Mouse (Mus musculus): ENCODE data around the gene Ank3. TPM values are rescaled to one million over a fixed set of nuclear protein-coding genes. Genes with fewer than 3 reads are reported as not detected.

The Ank3 gene
- total RNA-seq, 2 experiments from 2014 or later, result 459 to 516 TPM

DNA sequence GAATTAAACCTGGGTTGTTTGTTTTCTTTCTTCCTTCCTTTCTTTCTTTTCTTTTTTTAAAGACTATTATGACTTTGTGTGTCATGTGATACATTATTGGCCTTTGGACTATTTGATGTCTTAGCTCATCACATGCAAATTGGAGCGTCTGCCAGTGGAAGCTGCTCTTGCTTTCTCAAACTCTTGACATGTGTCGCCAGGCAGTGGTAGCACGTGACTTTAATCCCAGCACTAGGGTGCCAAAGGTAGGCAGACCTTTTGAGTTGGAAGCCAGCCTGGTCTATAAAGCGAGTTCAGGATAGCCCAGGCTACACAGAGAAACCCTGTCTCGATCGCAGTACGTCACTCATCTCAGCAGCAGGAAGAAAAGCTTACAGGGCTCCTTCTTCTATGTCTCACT, 542.4 kb downstream of the Ank3 start:
- DNase-seq, result no peak

DNA sequence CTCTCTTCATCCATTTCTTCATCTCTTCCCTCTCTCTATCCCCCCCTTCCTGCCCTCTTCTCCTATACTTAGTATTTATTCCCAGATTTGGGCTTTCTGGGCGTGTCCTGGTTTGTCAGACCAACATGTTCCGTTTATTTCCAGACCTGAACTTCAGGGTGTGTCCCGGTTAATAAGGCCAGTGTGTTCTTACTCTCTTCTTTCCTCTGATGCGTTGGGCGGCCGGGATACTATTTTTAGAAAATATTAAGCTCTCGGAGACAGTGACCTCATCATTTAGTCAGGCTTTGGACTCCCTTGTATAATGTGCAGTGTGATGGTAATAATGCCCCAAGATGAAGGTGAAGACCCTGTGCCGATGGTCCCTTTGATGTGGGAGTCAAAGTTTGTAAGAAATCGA, 546.3 kb downstream of the Ank3 start:
- no peak for DNase-seq

- DNase-seq, result no peak
Observed at GRCm38 (mm10) chr10:69945870-69946269, 547.3 kb downstream of the Ank3 start.

- DNase-seq, result no peak
Observed at GRCm38 (mm10) chr10:69946271-69946670, 547.7 kb downstream of the Ank3 start.

- DNase-seq, result no peak
Observed at GRCm38 (mm10) chr10:69947093-69947492, 548.5 kb downstream of the Ank3 start.

DNA sequence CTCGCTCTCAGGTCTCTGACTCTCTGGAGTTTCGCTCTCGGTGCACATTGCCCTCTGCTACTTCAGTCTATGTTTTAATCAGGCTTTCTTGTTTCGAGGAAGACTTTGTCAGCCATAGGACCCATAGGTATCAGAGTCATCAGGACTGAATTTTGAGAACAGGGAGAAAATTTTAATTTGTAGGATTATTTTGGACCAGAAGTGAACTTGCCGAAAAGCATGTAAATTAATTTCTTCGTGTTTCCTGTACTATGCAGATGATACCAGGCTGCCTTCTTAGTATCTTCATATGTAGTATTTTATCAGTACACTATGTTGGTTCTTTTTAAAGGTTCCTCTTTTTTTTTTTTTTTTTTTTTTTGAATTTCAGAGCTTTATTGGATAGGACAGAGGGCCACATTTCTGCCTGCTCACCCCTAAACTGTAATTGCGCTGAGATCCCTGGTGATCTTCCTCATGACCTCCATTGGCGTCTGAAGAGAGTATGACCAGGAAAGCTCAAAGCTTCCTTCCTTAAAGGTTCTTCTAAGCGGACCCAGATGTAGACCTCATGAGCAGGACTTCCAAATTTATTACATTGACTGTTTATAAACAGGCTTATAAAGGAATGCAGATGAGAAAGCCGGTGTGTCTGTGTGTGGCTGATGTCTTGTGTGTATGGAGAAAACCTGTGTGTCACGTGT, 551.8 kb downstream of the Ank3 start:
- DNase-seq, result no peak

DNA sequence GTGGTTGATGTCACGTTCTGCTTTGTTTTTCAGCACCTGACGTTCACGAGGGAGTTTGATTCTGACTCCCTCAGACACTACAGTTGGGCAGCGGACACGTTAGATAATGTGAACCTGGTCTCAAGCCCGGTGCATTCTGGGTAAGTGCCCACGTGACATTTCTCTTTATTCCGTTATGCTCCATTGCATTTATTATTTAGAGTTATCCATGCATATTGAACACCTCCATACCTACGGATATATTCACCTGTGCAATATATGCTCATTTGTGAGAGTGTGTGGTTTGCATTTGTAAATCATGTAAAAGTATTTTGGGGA, 552.3 kb downstream of the Ank3 start:
- no peak for DNase-seq

GRCm38 (mm10) chr10:69951426-69951825, 552.9 kb downstream of the Ank3 start:
- no peak for DNase-seq

- no peak for DNase-seq
Observed at GRCm38 (mm10) chr10:69952316-69952715, 553.7 kb downstream of the Ank3 start.

GRCm38 (mm10) chr10:69954657-69955267, 556.2 kb downstream of the Ank3 start:
- DNase-seq, result no peak

GRCm38 (mm10) chr10:69962226-69962625, 563.7 kb downstream of the Ank3 start:
- no peak for DNase-seq

DNA sequence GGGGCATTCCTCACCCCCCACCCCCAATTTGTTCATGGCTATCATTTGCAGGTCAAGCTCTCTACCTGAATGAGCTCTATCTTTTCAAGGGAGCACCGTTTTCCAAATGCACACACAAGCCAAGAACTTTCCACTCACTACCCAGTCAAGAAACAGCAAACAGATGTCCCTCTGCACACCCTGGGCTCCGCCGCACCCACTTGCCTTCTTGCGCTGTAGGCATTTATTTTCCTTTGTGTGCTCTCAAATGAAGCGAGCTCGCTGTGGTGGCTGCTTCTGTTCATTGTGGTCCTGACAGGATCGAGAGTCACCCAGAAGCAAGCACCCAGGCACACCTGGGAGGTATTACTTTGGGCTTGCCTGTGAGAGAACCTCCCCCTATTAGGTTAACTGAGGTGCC, 564.4 kb downstream of the Ank3 start:
- DNase-seq, result no peak

DNA sequence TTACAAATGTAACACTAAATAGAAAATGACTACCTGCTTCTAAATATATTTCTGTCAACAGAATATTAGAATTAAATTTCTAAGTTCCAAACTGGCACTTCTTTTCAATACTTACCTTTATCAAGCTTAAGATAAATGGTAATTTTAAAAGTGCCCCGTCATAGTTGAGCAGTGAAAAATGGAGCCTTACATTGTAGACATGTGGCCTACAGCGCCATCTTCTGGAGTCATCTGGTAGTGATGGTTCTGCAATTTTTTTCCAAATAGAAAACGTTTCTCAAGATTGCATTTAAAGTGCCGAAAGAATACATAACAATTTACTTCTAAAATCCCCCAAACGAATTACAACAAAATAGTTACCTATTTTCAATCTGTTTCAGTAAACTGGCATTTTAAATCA, 566.0 kb downstream of the Ank3 start:
- no peak for DNase-seq

DNA sequence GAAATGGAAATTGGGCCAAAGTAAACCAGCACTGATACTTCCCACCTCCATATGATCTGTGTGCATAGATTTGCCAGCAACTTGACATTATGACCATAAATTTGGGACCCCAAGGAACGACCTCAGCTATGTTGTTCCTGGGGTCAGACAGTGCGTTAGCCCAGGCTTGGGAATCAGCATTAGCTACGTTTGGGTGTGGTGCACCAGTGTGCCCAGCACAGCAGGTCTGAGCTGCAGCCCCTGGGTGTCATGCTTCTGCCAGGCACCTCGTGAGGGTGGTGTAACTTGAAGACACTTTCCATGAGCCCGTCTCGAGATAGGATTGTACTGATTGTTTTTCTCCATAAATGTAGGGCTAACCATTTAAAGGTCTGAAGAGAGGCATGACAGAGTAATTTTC, 566.5 kb downstream of the Ank3 start:
- no peak for DNase-seq

DNA sequence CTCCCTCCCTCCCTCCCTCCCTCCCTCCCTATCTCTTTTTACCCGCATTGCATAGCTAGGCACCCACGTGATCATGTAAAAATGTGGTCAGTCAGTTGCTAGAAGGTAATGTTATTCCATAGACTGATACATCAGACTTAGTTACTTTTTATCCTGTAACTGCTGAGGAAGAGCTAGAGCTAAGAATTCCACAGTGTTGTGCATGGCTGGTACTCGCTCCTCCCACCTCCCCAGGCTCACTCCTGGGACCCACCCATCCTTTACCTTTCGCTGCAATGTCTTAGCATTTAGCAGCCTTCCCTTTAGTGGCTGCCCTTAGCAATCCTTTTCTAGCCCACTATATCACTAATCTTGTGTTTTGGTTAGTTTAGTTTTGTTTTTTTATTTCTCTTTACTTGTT, 569.4 kb downstream of the Ank3 start:
- DNase-seq, result no peak

DNA sequence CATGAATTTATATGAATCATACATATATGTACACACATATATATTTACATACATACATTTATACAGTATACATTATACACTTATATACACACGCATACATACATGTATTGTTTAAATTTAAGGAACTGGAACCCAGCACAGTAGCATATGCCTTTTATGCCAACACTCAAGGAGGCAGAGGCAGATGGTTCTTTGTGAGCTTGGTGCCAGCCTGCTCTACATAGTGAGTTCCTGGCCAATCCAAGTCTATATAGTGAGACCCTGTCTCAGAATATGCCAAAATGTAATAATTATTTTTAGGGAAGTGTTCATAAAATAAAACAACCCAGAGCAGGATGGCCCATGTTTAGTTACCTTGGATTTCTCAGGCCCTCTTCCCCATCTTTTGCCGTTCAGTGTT, 581.1 kb downstream of the Ank3 start:
- DNase-seq, result no peak

GRCm38 (mm10) chr10:69981386-69982097, 583.0 kb downstream of the Ank3 start:
- no peak for DNase-seq

DNA sequence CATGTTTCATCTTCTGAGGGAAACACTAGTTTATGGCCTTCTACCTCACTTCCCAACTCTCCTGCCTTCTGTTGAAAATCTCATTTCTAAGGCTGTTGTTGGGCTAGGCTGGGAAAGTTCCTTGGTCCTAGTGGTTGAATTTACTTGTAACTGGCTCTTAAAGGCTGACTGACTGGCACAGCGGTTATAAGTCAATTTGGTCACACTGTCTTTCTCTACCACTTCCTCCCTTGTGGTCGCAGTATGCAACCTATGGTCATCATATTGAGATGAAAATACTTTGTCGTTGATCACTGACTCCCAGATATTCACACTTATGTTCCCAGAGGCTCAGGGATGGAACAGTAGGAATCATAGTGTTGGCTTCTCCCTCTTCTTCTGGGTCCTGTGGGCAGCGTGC, 584.1 kb downstream of the Ank3 start:
- no peak for DNase-seq

DNA sequence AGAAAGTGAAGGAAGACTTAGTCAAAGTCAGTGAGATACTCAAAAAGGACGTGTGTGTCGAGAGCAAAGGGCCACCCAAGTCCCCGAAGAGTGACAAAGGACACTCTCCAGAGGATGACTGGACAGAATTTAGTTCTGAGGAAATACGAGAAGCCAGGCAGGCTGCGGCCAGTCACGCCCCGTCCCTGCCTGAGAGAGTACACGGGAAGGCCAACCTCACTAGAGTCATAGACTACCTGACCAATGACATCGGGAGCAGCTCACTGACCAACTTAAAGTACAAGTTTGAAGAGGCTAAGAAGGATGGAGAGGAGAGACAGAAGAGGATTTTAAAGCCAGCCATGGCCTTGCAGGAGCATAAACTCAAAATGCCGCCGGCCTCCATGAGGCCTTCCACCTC, 588.9 kb downstream of the Ank3 start:
- DNase-seq, result no peak

GRCm38 (mm10) chr10:69997082-69997481, 598.5 kb downstream of the Ank3 start:
- DNase-seq, result no peak

GRCm38 (mm10) chr10:70004058-70004457, 605.5 kb downstream of the Ank3 start:
- DNase-seq, result no peak

DNA sequence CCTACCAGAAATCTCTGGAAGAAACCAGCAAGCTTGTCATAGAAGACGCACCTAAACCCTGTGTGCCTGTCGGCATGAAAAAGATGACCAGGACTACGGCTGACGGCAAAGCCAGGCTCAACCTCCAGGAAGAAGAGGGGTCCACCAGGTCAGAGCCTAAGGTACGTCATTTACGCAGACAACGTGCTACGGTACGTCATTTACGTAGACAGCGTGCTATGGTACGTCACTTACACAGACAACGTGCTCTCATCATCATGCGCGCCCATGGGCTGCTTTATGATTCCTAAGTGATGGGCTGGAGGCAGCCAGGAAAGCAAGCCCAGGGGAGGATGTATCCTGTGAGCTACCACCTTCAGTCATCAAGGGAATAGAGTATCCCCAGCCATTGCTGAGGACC, 606.3 kb downstream of the Ank3 start:
- no peak for DNase-seq

DNA sequence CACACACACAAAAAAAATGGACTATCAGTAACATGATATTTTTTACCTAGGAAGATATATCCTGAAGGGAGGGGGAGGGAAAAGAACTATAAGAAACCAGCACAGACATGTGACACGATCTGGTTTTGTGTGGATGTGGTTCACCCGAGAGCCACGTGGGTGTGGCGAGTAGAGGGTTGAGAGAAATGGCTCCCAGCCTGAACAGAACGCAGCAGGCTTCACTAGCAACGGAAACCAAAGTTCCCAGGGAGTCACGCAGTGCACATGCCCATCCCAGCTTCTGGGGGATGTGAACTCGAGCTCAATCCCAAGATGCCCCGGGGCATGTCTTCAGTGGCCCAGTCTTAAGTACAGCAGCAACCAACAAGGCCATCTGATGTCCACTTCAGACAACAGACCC, 607.8 kb downstream of the Ank3 start:
- DNase-seq, result no peak

GRCm38 (mm10) chr10:70011738-70012137, 613.2 kb downstream of the Ank3 start:
- DNase-seq, result no peak
